Mouse (Mus musculus) heart, adult 2 months (tissue): Measurements from ENCODE around the gene Efl1.

Experiments
- CTCF ChIP-seq: fragments of 200-600 bp; IDR thresholded peaks from 2 replicates; pipeline ENCODE4 v1.8.1; 2022; ENCODE audit warnings: antibody characterized with exemption, mild to moderate bottlenecking, moderate library complexity
- POLR2A ChIP-seq: fragments of 200-500 bp; IDR thresholded peaks from 2 replicates; pipeline ENCODE4 v1.6.1; 2011; ENCODE audit warnings: mild to moderate bottlenecking, low read depth, low read length, control low read depth; ENCODE audit not compliant: insufficient read depth

- TF ChIP-seq CTCF (no peak), POLR2A (no peak)
These were observed 126.7 kb downstream of the Efl1 start for GRCm38 (mm10) chr7:82775090-82775489.
